Mouse (Mus musculus): ENCODE results near the gene Adcy1.

Adcy1 gene

GRCm38 (mm10) chr11:7063001-7063584, at the start of gene Adcy1:
Gene Adcy1, plus strand, starts transcription at chr11:7063489.
- DNase-seq = peak; percentile 79

- DNase-seq = no peak
Measured at GRCm38 (mm10) chr11:7016907-7017306, 46.4 kb upstream of the Adcy1 start.

- no peak for DNase-seq
Measured at GRCm38 (mm10) chr11:7018078-7018477, 45.2 kb upstream of the Adcy1 start.

GRCm38 (mm10) chr11:7019006-7019525, 44.2 kb upstream of the Adcy1 start:
- no peak for DNase-seq

- DNase-seq = no peak
Measured at GRCm38 (mm10) chr11:7033063-7033462, 30.2 kb upstream of the Adcy1 start.

GRCm38 (mm10) chr11:7039722-7040121, 23.6 kb upstream of the Adcy1 start:
- no peak for DNase-seq

- no peak for DNase-seq
Measured at GRCm38 (mm10) chr11:7040801-7041200, 22.5 kb upstream of the Adcy1 start.

GRCm38 (mm10) chr11:7047176-7047575, 16.1 kb upstream of the Adcy1 start:
- DNase-seq = peak; percentile 75

- peak; percentile 33 for DNase-seq
Measured at GRCm38 (mm10) chr11:7047584-7047983, 15.7 kb upstream of the Adcy1 start.

- DNase-seq = peak; percentile 25
Measured at GRCm38 (mm10) chr11:7053710-7054109, 9.6 kb upstream of the Adcy1 start.

- peak; percentile 64 for DNase-seq
Measured at GRCm38 (mm10) chr11:7054662-7055265, 8.5 kb upstream of the Adcy1 start.

GRCm38 (mm10) chr11:7055455-7056017, 7.8 kb upstream of the Adcy1 start:
- peak; percentile 99 for DNase-seq

- DNase-seq = peak; percentile 78
Measured at GRCm38 (mm10) chr11:7056121-7056520, 7.2 kb upstream of the Adcy1 start.

- no peak for DNase-seq
Measured at GRCm38 (mm10) chr11:7057781-7058180, 5.5 kb upstream of the Adcy1 start.

- peak; percentile 69 for DNase-seq
Measured at GRCm38 (mm10) chr11:7061961-7062360, 1.3 kb upstream of the Adcy1 start.

GRCm38 (mm10) chr11:7062566-7062965, 723 bp upstream of the Adcy1 start:
- peak; percentile 66 for DNase-seq

GRCm38 (mm10) chr11:7063681-7064267, 485 bp downstream of the Adcy1 start:
- DNase-seq = peak; percentile 78

- DNase-seq = peak; percentile 78
Measured at GRCm38 (mm10) chr11:7064484-7065185, 1.3 kb downstream of the Adcy1 start.

- DNase-seq = peak; percentile 60
Measured at GRCm38 (mm10) chr11:7065388-7065787, 2.1 kb downstream of the Adcy1 start.

- peak; percentile 64 for DNase-seq
Measured at GRCm38 (mm10) chr11:7065876-7066275, 2.6 kb downstream of the Adcy1 start.

GRCm38 (mm10) chr11:7067263-7067662, 4.0 kb downstream of the Adcy1 start:
- peak; percentile 57 for DNase-seq

GRCm38 (mm10) chr11:7068479-7069235, 5.4 kb downstream of the Adcy1 start:
- DNase-seq = peak; percentile 44
